Mouse (Mus musculus): Measurements from ENCODE around the gene Mrps18a. TPM values are rescaled to one million over a fixed set of nuclear protein-coding genes. Genes with fewer than 3 reads are reported as not detected.

Mrps18a gene
- total and polyA plus RNA-seq, 2 experiments from 2014 or later: 79.4 to 176 TPM

GRCm38 (mm10) chr17:46098525-46098924 lies 12.3 kb upstream of the Mrps18a start:
- ATAC-seq: no peak
- TF ChIP-seq CTCF (IDR thresholded peaks at IDR 0.05; ENCODE audit: low read depth): no peak

GRCm38 (mm10) chr17:46101906-46102305 lies 8.9 kb upstream of the Mrps18a start:
- no peaks in the 10 kb centered on the region for H3K4me1 ChIP-seq (ENCODE audit: insufficient read depth)
- no peak for TF ChIP-seq CTCF (IDR thresholded peaks at IDR 0.05; ENCODE audit: low read depth)
- H3K9me3 ChIP-seq (ENCODE audit: low read length): no peaks in the 10 kb centered on the region
- DNase-seq: no peak
- no peak for ATAC-seq
- no peak overlapping the region for H3K4me3 ChIP-seq (ENCODE audit: low read depth, low read length)
- H3K36me3 ChIP-seq (ENCODE audit: insufficient read depth): no peaks in the 10 kb centered on the region
- no peak overlapping the region for H3K27ac ChIP-seq (ENCODE audit: low read depth, low read length)
- H3K9ac ChIP-seq: no peak overlapping the region
- H3K4me2 ChIP-seq (ENCODE audit: low read depth): no peak overlapping the region
- 94% methylated on average over 9 of the region's 9 CpGs for WGBS
- H3K27me3 ChIP-seq (ENCODE audit: insufficient read depth, low read length): no peaks in the 10 kb centered on the region

More at GRCm38 (mm10) chr17:46098525-46098924, 12.3 kb upstream of the Mrps18a start:
- H3K9me3 ChIP-seq (ENCODE audit: low read length): no peaks in the 10 kb centered on the region
- H3K27ac ChIP-seq (ENCODE audit: low read depth, low read length): no peak overlapping the region
- H3K9ac ChIP-seq: no peak overlapping the region
- 53% methylated on average over 8 of the region's 8 CpGs for WGBS
- H3K36me3 ChIP-seq (ENCODE audit: insufficient read depth): no peaks in the 10 kb centered on the region
- no peak for DNase-seq
- no peak overlapping the region for H3K4me3 ChIP-seq (ENCODE audit: low read depth, low read length)
- no peak overlapping the region for H3K4me2 ChIP-seq (ENCODE audit: low read depth)
- no peaks in the 10 kb centered on the region for H3K4me1 ChIP-seq (ENCODE audit: insufficient read depth)
- no peaks in the 10 kb centered on the region for H3K27me3 ChIP-seq (ENCODE audit: insufficient read depth, low read length)

- Histone ChIP-seq H3K4me3 (ENCODE audit: low read depth, low read length) (no peak overlapping the region), H3K27ac (ENCODE audit: low read depth, low read length) (no peak overlapping the region)
Measured at GRCm38 (mm10) chr17:46102608-46103159, 8.1 kb upstream of the Mrps18a start.

GRCm38 (mm10) chr17:46104487-46104886 lies 6.3 kb upstream of the Mrps18a start:
- H3K27ac ChIP-seq (ENCODE audit: low read depth, low read length): no peak overlapping the region
- DNase-seq: no peak
- 60% methylated on average over 12 of the region's 12 CpGs for WGBS

More at GRCm38 (mm10) chr17:46102608-46103159, 8.1 kb upstream of the Mrps18a start:
- Histone ChIP-seq H3K27me3 (ENCODE audit: insufficient read depth, low read length) (no peaks in the 10 kb centered on the region), H3K36me3 (ENCODE audit: insufficient read depth) (no peaks in the 10 kb centered on the region), H3K9me3 (ENCODE audit: low read length) (no peaks in the 10 kb centered on the region), H3K4me2 (ENCODE audit: low read depth) (no peak overlapping the region), H3K4me1 (ENCODE audit: insufficient read depth) (no peaks in the 10 kb centered on the region), H3K9ac (no peak overlapping the region)
- 32% methylated on average over 8 of the region's 8 CpGs for WGBS
- ATAC-seq: no peak
- DNase-seq: no peak
- TF ChIP-seq CTCF (IDR thresholded peaks at IDR 0.05; ENCODE audit: low read depth): peak; percentile 8; the same call in 1 of the 2 replicates

GRCm38 (mm10) chr17:46108286-46108685 lies 2.5 kb upstream of the Mrps18a start:
- peak; percentile 13 for DNase-seq
- ATAC-seq: peak; percentile 30
- H3K36me3 ChIP-seq (ENCODE audit: insufficient read depth): no peaks in the 10 kb centered on the region
- TF ChIP-seq CTCF (IDR thresholded peaks at IDR 0.05; ENCODE audit: low read depth): no peak
- H3K4me2 ChIP-seq (ENCODE audit: low read depth): no peak overlapping the region
- WGBS: 66% methylated on average over 4 of the region's 4 CpGs
- no peak overlapping the region for H3K9ac ChIP-seq
- peaks cover 9% of the 10 kb centered on the region; the same call in 1 of the 2 replicates for H3K27me3 ChIP-seq (ENCODE audit: insufficient read depth, low read length)
- H3K4me3 ChIP-seq (ENCODE audit: low read depth, low read length): no peak overlapping the region
- no peaks in the 10 kb centered on the region for H3K9me3 ChIP-seq (ENCODE audit: low read length)
- H3K4me1 ChIP-seq (ENCODE audit: insufficient read depth): 0 out of 2 replicates have a peak, but pooled peaks cover 5% of the 10 kb centered on the region
- H3K27ac ChIP-seq (ENCODE audit: low read depth, low read length): no peak overlapping the region

More at GRCm38 (mm10) chr17:46104487-46104886, 6.3 kb upstream of the Mrps18a start:
- Histone ChIP-seq H3K27me3 (ENCODE audit: insufficient read depth, low read length) (peaks cover 9% of the 10 kb centered on the region; the same call in 1 of the 2 replicates), H3K4me3 (ENCODE audit: low read depth, low read length) (no peak overlapping the region), H3K36me3 (ENCODE audit: insufficient read depth) (no peaks in the 10 kb centered on the region), H3K4me2 (ENCODE audit: low read depth) (no peak overlapping the region), H3K9me3 (ENCODE audit: low read length) (no peaks in the 10 kb centered on the region), H3K9ac (no peak overlapping the region), H3K4me1 (ENCODE audit: insufficient read depth) (no peaks in the 10 kb centered on the region)
- ATAC-seq: peak; percentile 56
- no peak for TF ChIP-seq CTCF (IDR thresholded peaks at IDR 0.05; ENCODE audit: low read depth)

- no peaks in the 10 kb centered on the region for H3K9me3 ChIP-seq (ENCODE audit: low read length)
- TF ChIP-seq CTCF (IDR thresholded peaks at IDR 0.05; ENCODE audit: low read depth): no peak
- H3K27me3 ChIP-seq (ENCODE audit: insufficient read depth, low read length): no peaks in the 10 kb centered on the region
- H3K36me3 ChIP-seq (ENCODE audit: insufficient read depth): peaks cover 32% of the 10 kb centered on the region
- WGBS: 44% methylated on average over 2 of the region's 2 CpGs
- 0 out of 2 replicates have a peak, but pooled peaks cover 5% of the 10 kb centered on the region for H3K4me1 ChIP-seq (ENCODE audit: insufficient read depth)
- ATAC-seq (no peak), DNase-seq (no peak)
- H3K9ac ChIP-seq: no peak overlapping the region
- no peak overlapping the region for H3K4me3 ChIP-seq (ENCODE audit: low read depth, low read length)
- H3K27ac ChIP-seq (ENCODE audit: low read depth, low read length): no peak overlapping the region
- no peak overlapping the region for H3K4me2 ChIP-seq (ENCODE audit: low read depth)
Measured at GRCm38 (mm10) chr17:46115489-46115888, 4.7 kb downstream of the Mrps18a start.

- H3K9me3 ChIP-seq (ENCODE audit: low read length): no peaks in the 10 kb centered on the region
- DNase-seq (no peak), ATAC-seq (no peak)
- no peak for TF ChIP-seq CTCF (IDR thresholded peaks at IDR 0.05; ENCODE audit: low read depth)
- 0 out of 2 replicates have a peak, but pooled peaks cover 5% of the 10 kb centered on the region for H3K4me1 ChIP-seq (ENCODE audit: insufficient read depth)
- WGBS: 74% methylated on average over 11 of the region's 11 CpGs
- H3K9ac ChIP-seq: no peak overlapping the region
- no peaks in the 10 kb centered on the region for H3K27me3 ChIP-seq (ENCODE audit: insufficient read depth, low read length)
- H3K4me2 ChIP-seq (ENCODE audit: low read depth): no peak overlapping the region
- H3K4me3 ChIP-seq (ENCODE audit: low read depth, low read length): no peak overlapping the region
- peaks cover 32% of the 10 kb centered on the region for H3K36me3 ChIP-seq (ENCODE audit: insufficient read depth)
- H3K27ac ChIP-seq (ENCODE audit: low read depth, low read length): no peak overlapping the region
Measured at GRCm38 (mm10) chr17:46116138-46116537, 5.4 kb downstream of the Mrps18a start.

Measured in forebrain, postnatal 0 days (tissue).